Mouse (Mus musculus): ENCODE results near the gene Fam43b.

DNA sequence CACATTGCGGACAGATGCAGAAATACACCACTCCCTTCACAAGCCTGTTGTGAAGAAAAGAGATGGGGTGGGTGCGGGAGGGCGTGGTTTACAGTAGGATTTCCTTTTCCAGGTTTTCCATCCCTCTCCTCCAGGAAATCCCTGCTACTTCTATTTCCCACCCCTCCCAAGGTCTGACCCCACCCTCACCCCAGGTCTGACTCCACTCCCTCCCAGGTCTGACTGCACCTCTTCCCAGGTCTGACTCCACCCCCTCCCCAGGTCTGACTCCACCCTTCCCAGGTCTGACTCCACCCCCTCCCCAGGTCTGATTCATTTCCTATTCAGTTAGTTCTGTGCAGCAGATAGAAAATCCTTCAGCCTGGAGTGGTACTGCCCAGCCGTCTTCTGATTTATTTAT lies 12.5 kb downstream of the Fam43b start:
- TF ChIP-seq CTCF (IDR thresholded peaks at IDR 0.05; ENCODE audit: extremely low read depth, insufficient read depth, low read length) (no peak), POLR2A (IDR thresholded peaks at IDR 0.05; ENCODE audit: extremely low read depth, insufficient read depth, low read length) (no peak)

All from cortical plate, adult 2 months (tissue).